Mouse (Mus musculus): ENCODE measurements around the gene Foxp1. TPM values are rescaled to one million over a fixed set of nuclear protein-coding genes. Genes with fewer than 3 reads are reported as not detected.

Gene Foxp1
- polyA plus RNA-seq, 1 experiment from 2014 or later: 103 TPM

- Histone ChIP-seq H3K36me3 (no peaks in the 10 kb centered on the region), H3K27me3 (replicated peaks) (no peaks in the 10 kb centered on the region), H3K4me3 (replicated peaks) (no peak overlapping the region), H3K9ac (no peak overlapping the region), H3K4me2 (replicated peaks) (no peak overlapping the region), H3K27ac (no peak overlapping the region), H3K4me1 (replicated peaks) (no peaks in the 10 kb centered on the region), H3K9me3 (no peaks in the 10 kb centered on the region)
- ATAC-seq: no peak
- WGBS: 93% methylated on average over 4 of the region's 4 CpGs
Measured at GRCm38 (mm10) chr6:99057113-99057553, 465.4 kb downstream of the Foxp1 start.

- Histone ChIP-seq H3K9ac (no peak overlapping the region), H3K36me3 (no peaks in the 10 kb centered on the region), H3K4me2 (replicated peaks) (no peak overlapping the region), H3K4me1 (replicated peaks) (no peaks in the 10 kb centered on the region), H3K9me3 (no peaks in the 10 kb centered on the region), H3K27ac (no peak overlapping the region), H3K27me3 (replicated peaks) (no peaks in the 10 kb centered on the region), H3K4me3 (replicated peaks) (no peak overlapping the region)
- ATAC-seq: no peak
- 70% methylated on average over 2 of the region's 2 CpGs for WGBS
Measured at GRCm38 (mm10) chr6:99056379-99056778, 466.1 kb downstream of the Foxp1 start.

- Histone ChIP-seq H3K9ac (no peak overlapping the region), H3K4me2 (replicated peaks) (no peak overlapping the region), H3K27me3 (replicated peaks) (no peaks in the 10 kb centered on the region), H3K4me3 (replicated peaks) (no peak overlapping the region), H3K9me3 (no peaks in the 10 kb centered on the region), H3K27ac (no peak overlapping the region), H3K4me1 (replicated peaks) (no peaks in the 10 kb centered on the region), H3K36me3 (no peaks in the 10 kb centered on the region)
- WGBS: 91% methylated on average over 2 of the region's 2 CpGs
- no peak for ATAC-seq
Measured at GRCm38 (mm10) chr6:99053998-99054397, 468.5 kb downstream of the Foxp1 start.

GRCm38 (mm10) chr6:99053111-99053510, 469.4 kb downstream of the Foxp1 start:
- Histone ChIP-seq H3K9ac (no peak overlapping the region), H3K27ac (no peak overlapping the region), H3K9me3 (no peaks in the 10 kb centered on the region), H3K4me1 (replicated peaks) (no peaks in the 10 kb centered on the region), H3K4me2 (replicated peaks) (no peak overlapping the region), H3K4me3 (replicated peaks) (no peak overlapping the region), H3K36me3 (no peaks in the 10 kb centered on the region), H3K27me3 (replicated peaks) (no peaks in the 10 kb centered on the region)
- no peak for ATAC-seq
- 86% methylated on average over 7 of the region's 7 CpGs for WGBS

GRCm38 (mm10) chr6:99051724-99052123, 470.8 kb downstream of the Foxp1 start:
- Histone ChIP-seq H3K36me3 (no peaks in the 10 kb centered on the region), H3K4me1 (replicated peaks) (no peaks in the 10 kb centered on the region), H3K9ac (no peak overlapping the region), H3K27me3 (replicated peaks) (no peaks in the 10 kb centered on the region), H3K9me3 (no peaks in the 10 kb centered on the region), H3K4me2 (replicated peaks) (no peak overlapping the region), H3K4me3 (replicated peaks) (no peak overlapping the region), H3K27ac (no peak overlapping the region)
- no peak for ATAC-seq

GRCm38 (mm10) chr6:99050288-99051006, 472.1 kb downstream of the Foxp1 start:
- no peak overlapping the region for H3K4me2 ChIP-seq (replicated peaks)
- H3K9me3 ChIP-seq: no peaks in the 10 kb centered on the region
- 85% methylated on average over 3 of the region's 3 CpGs for WGBS
- H3K27ac ChIP-seq: no peak overlapping the region
- H3K36me3 ChIP-seq: no peaks in the 10 kb centered on the region
- no peak overlapping the region for H3K9ac ChIP-seq
- H3K4me3 ChIP-seq (replicated peaks): no peak overlapping the region
- H3K4me1 ChIP-seq (replicated peaks): no peaks in the 10 kb centered on the region
- no peak for ATAC-seq
- H3K27me3 ChIP-seq (replicated peaks): no peaks in the 10 kb centered on the region

- no peaks in the 10 kb centered on the region for H3K36me3 ChIP-seq
- no peak overlapping the region for H3K4me3 ChIP-seq (replicated peaks)
- whole genome bisulfite sequencing: 65% methylated on average over 5 of the region's 5 CpGs
- no peak overlapping the region for H3K27ac ChIP-seq
- H3K4me1 ChIP-seq (replicated peaks): peaks cover 8% of the 10 kb centered on the region
- no peak overlapping the region for H3K9ac ChIP-seq
- H3K27me3 ChIP-seq (replicated peaks): no peaks in the 10 kb centered on the region
- no peak overlapping the region for H3K4me2 ChIP-seq (replicated peaks)
- H3K9me3 ChIP-seq: no peaks in the 10 kb centered on the region
- ATAC-seq: peak; percentile 51
Measured at GRCm38 (mm10) chr6:99047322-99047721, 475.2 kb downstream of the Foxp1 start.

- 84% methylated on average over 5 of the region's 5 CpGs for WGBS
- Histone ChIP-seq H3K4me3 (replicated peaks) (no peak overlapping the region), H3K9me3 (no peaks in the 10 kb centered on the region), H3K4me1 (replicated peaks) (peaks cover 8% of the 10 kb centered on the region), H3K36me3 (no peaks in the 10 kb centered on the region), H3K4me2 (replicated peaks) (no peak overlapping the region), H3K9ac (no peak overlapping the region), H3K27ac (no peak overlapping the region), H3K27me3 (replicated peaks) (no peaks in the 10 kb centered on the region)
- no peak for ATAC-seq
Measured at GRCm38 (mm10) chr6:99045845-99046788, 476.4 kb downstream of the Foxp1 start.

GRCm38 (mm10) chr6:99043932-99044664, 478.4 kb downstream of the Foxp1 start:
- no peak for ATAC-seq
- H3K36me3 ChIP-seq: no peaks in the 10 kb centered on the region
- H3K9ac ChIP-seq: no peak overlapping the region
- H3K4me3 ChIP-seq (replicated peaks): no peak overlapping the region
- no peak overlapping the region for H3K4me2 ChIP-seq (replicated peaks)
- WGBS: 65% methylated on average over 12 of the region's 12 CpGs
- no peaks in the 10 kb centered on the region for H3K27me3 ChIP-seq (replicated peaks)
- H3K4me1 ChIP-seq (replicated peaks): peaks cover 8% of the 10 kb centered on the region
- H3K9me3 ChIP-seq: no peaks in the 10 kb centered on the region
- H3K27ac ChIP-seq: no peak overlapping the region

GRCm38 (mm10) chr6:99043226-99043625, 479.3 kb downstream of the Foxp1 start:
- no peaks in the 10 kb centered on the region for H3K9me3 ChIP-seq
- no peak overlapping the region for H3K9ac ChIP-seq
- 46% methylated on average over 7 of the region's 7 CpGs for WGBS
- ATAC-seq: no peak
- no peaks in the 10 kb centered on the region for H3K27me3 ChIP-seq (replicated peaks)
- no peak overlapping the region for H3K4me3 ChIP-seq (replicated peaks)
- no peaks in the 10 kb centered on the region for H3K36me3 ChIP-seq
- H3K27ac ChIP-seq: no peak overlapping the region
- H3K4me2 ChIP-seq (replicated peaks): no peak overlapping the region
- H3K4me1 ChIP-seq (replicated peaks): peaks cover 8% of the 10 kb centered on the region

- ATAC-seq: peak; percentile 70
Measured at GRCm38 (mm10) chr6:99042175-99042954, 480.2 kb downstream of the Foxp1 start.

More at GRCm38 (mm10) chr6:99042175-99042954, 480.2 kb downstream of the Foxp1 start:
- WGBS: 69% methylated on average over 6 of the region's 6 CpGs
- H3K4me2 ChIP-seq (replicated peaks): no peak overlapping the region
- no peak overlapping the region for H3K27ac ChIP-seq
- H3K36me3 ChIP-seq: no peaks in the 10 kb centered on the region
- H3K27me3 ChIP-seq (replicated peaks): no peaks in the 10 kb centered on the region
- H3K4me1 ChIP-seq (replicated peaks): peaks cover 8% of the 10 kb centered on the region
- H3K4me3 ChIP-seq (replicated peaks): no peak overlapping the region
- no peaks in the 10 kb centered on the region for H3K9me3 ChIP-seq
- no peak overlapping the region for H3K9ac ChIP-seq

Data from intestine, embryonic 15.5 days (tissue).